Mouse (Mus musculus) embryonic stem cell, embryonic (primary cell): ENCODE results near the gene Tank.

Experiments used
- CTCF ChIA-PET, 4 experiments: fragments of 300-600 bp in 2 of 4; fragments of 350-600 bp in 2 of 4; sonication (Branson Sonifier 250); formaldehyde crosslinking; loops; one replicate each; lab custom pipeline; 2022; ENCODE audit warnings: inconsistent platforms in 2 of 4; lab: Charles Lee
- POLR2A ChIA-PET, 4 experiments: fragments of 300-600 bp in 2 of 4; fragments of 350-600 bp in 2 of 4; sonication (Branson Sonifier 250); formaldehyde crosslinking; loops; one replicate each; lab custom pipeline; 2022; ENCODE audit warnings: antibody characterized with exemption in 4 of 4, inconsistent platforms in 1 of 4; lab: Charles Lee

Gene Tank

GRCm38 (mm10) chr2:61681572-61681971 lies 103.2 kb downstream of the Tank start:
- POLR2A ChIA-PET, result no interaction called here
- CTCF ChIA-PET, result no interaction called here

GRCm38 (mm10) chr2:61686533-61686932 lies 108.1 kb downstream of the Tank start:
- CTCF ChIA-PET, result no interaction called here
- POLR2A ChIA-PET, result no interaction called here

- ChIA-PET POLR2A (interaction anchor here in 1 of 4 experiments (0.6 kb wide), 1 partner anchor 88 kb away, joined by 3 read pairs; no protein-coding TSS in a partner anchor), CTCF (no interaction called here)
Measured at GRCm38 (mm10) chr2:61689086-61689485, 110.7 kb downstream of the Tank start.
